Mouse (Mus musculus) stomach, embryonic 14.5 days (tissue): ENCODE data around the gene H2-Q7. TPM values are rescaled to one million over a fixed set of nuclear protein-coding genes. Genes with fewer than 3 reads are reported as not detected.

Experiments used
- ATAC-seq: fragments of 200-750 bp; cut with Nextera tagmentation; 2 replicates; pipeline ENCODE4 v1.8.0; 2017; ENCODE audit warnings: low read depth, moderate TSS enrichment; ENCODE audit not compliant: insufficient number of reproducible peaks, insufficient read depth, low FRiP score
- H3K27ac ChIP-seq: fragments of 300-500 bp; sonication (generic); 2 replicates; pipeline ENCODE4 v1.5.1; 2014; ENCODE audit warnings: mild to moderate bottlenecking, low read length, moderate library complexity, mixed read lengths
- H3K27me3 ChIP-seq: fragments of 300-500 bp; sonication (generic); 2 replicates; pipeline ENCODE4 v1.6.1; 2014; ENCODE audit warnings: low read length, control low read depth, mixed read lengths; ENCODE audit not compliant: control insufficient read depth, insufficient read depth
- H3K36me3 ChIP-seq: fragments of 300-500 bp; sonication (generic); 2 replicates; pipeline ENCODE4 v1.6.1; 2014; ENCODE audit warnings: mild to moderate bottlenecking, control low read depth, low read length, moderate library complexity, mixed read lengths; ENCODE audit not compliant: control insufficient read depth, insufficient read depth
- H3K4me1 ChIP-seq: fragments of 300-500 bp; sonication (generic); 2 replicates; pipeline ENCODE4 v1.6.1; 2014; ENCODE audit warnings: low read length, control low read depth, mixed read lengths; ENCODE audit not compliant: control insufficient read depth, insufficient read depth
- H3K4me2 ChIP-seq: fragments of 300-500 bp; sonication (generic); replicated peaks from 2 replicates; pipeline ENCODE4 v1.6.1; 2014; ENCODE audit warnings: low read depth, low read length, control low read depth
- H3K4me3 ChIP-seq: fragments of 300-500 bp; sonication (generic); 2 replicates; pipeline ENCODE4 v1.5.1; 2014; ENCODE audit warnings: low read depth, low read length, control low read depth
- H3K9ac ChIP-seq: fragments of 300-500 bp; sonication (generic); replicated peaks from 2 replicates; pipeline ENCODE4 v1.6.1; 2014; ENCODE audit warnings: low read depth, mild to moderate bottlenecking, control low read depth, low read length, moderate library complexity, mixed read lengths
- H3K9me3 ChIP-seq: fragments of 300-500 bp; sonication (generic); 2 replicates; pipeline ENCODE4 v1.6.1; 2016; ENCODE audit warnings: low read depth, low read length, control low read depth; ENCODE audit not compliant: control insufficient read depth
- whole genome bisulfite sequencing: fragments of 180-500 bp; shearing (Covaris S2); extraction: QIAGEN DNeasy Blood & Tissue Kit; methylation state at CpG from one replicate; pipeline ENCODE4 v1.1.7; 2014; 5-methylcytosine and 5-hydroxymethylcytosine counted together
- polyA plus RNA-seq: library from polyadenylated mRNA; unstranded; fragments of >200 nt; fragmentation: Nextera tagmentation; extraction: Ambion mirVana; gene quantifications from 2 replicates; pipeline ENCODE4 v1.2.1, GENCODE M21; 2014

The H2-Q7 gene
- polyA plus RNA-seq, 1 experiment from 2014 or later, result 4.6 TPM

DNA sequence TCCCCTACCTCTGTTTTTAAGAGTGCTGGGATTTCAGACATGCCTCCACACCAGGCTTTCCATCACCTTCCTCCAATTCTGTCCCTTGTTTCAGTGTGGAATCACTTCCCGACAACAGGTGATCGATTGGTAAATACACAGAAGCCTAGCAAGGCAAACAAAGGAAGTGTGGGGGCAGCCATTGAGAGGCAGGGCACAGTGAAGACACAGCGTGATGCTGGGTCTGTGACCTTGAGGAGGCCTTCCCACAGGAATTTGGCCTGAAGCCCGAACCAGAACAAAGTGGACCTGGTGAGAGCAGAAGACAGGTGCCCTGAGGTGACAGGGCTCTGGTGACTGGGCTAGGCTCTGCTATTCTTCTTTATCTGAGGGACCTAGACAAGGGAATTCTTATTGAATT, 46.7 kb downstream of the H2-Q7 start:
- H3K27ac ChIP-seq, result no peak overlapping the region
- no peaks in the 10 kb centered on the region for H3K4me1 ChIP-seq
- no peak for ATAC-seq
- no peaks in the 10 kb centered on the region for H3K9me3 ChIP-seq
- no peak overlapping the region for H3K4me3 ChIP-seq
- H3K9ac ChIP-seq, result no peak overlapping the region
- H3K4me2 ChIP-seq, result no peak overlapping the region
- no peaks in the 10 kb centered on the region for H3K27me3 ChIP-seq
- no peaks in the 10 kb centered on the region for H3K36me3 ChIP-seq
- 21% methylated on average over 4 of the region's 4 CpGs for WGBS

GRCm38 (mm10) chr17:35486726-35487125, 47.8 kb downstream of the H2-Q7 start:
- H3K4me1 ChIP-seq, result 0 out of 2 replicates have a peak, but pooled peaks cover 2% of the 10 kb centered on the region
- no peaks in the 10 kb centered on the region for H3K9me3 ChIP-seq
- no peaks in the 10 kb centered on the region for H3K36me3 ChIP-seq
- no peak overlapping the region for H3K4me3 ChIP-seq
- H3K27me3 ChIP-seq, result no peaks in the 10 kb centered on the region
- H3K9ac ChIP-seq, result no peak overlapping the region
- 45% methylated on average over 10 of the region's 10 CpGs for WGBS
- no peak overlapping the region for H3K4me2 ChIP-seq
- H3K27ac ChIP-seq, result no peak overlapping the region
- no peak for ATAC-seq

GRCm38 (mm10) chr17:35488041-35488440, 49.1 kb downstream of the H2-Q7 start:
- H3K4me3 ChIP-seq, result no peak overlapping the region
- H3K27ac ChIP-seq, result no peak overlapping the region
- ATAC-seq, result no peak
- H3K9ac ChIP-seq, result no peak overlapping the region
- H3K4me2 ChIP-seq, result no peak overlapping the region
- H3K36me3 ChIP-seq, result no peaks in the 10 kb centered on the region
- H3K4me1 ChIP-seq, result 0 out of 2 replicates have a peak, but pooled peaks cover 2% of the 10 kb centered on the region
- WGBS, result 90% methylated on average over 2 of the region's 2 CpGs
- H3K9me3 ChIP-seq, result no peaks in the 10 kb centered on the region
- no peaks in the 10 kb centered on the region for H3K27me3 ChIP-seq

GRCm38 (mm10) chr17:35490320-35490719, 51.4 kb downstream of the H2-Q7 start:
- Histone ChIP-seq H3K9me3 (no peaks in the 10 kb centered on the region), H3K4me1 (0 out of 2 replicates have a peak, but pooled peaks cover 2% of the 10 kb centered on the region), H3K9ac (no peak overlapping the region), H3K36me3 (no peaks in the 10 kb centered on the region), H3K4me2 (no peak overlapping the region), H3K27me3 (no peaks in the 10 kb centered on the region), H3K27ac (no peak overlapping the region), H3K4me3 (no peak overlapping the region)
- no peak for ATAC-seq
- WGBS, result 73% methylated on average over 5 of the region's 5 CpGs

Other genes with a start within 250 kb of the H2-Q7 start
- 1.4 and 1.8 TPM in 2 replicates for gene Ltb, start 244.7 kb upstream of the H2-Q7 start, polyA plus RNA-seq
- gene Tnf, start 237.1 kb upstream of the H2-Q7 start, polyA plus RNA-seq, result 0.20 and 0.34 TPM in 2 replicates
- gene Lta, start 233.8 kb upstream of the H2-Q7 start, polyA plus RNA-seq, result 0.42 and 0.59 TPM in 2 replicates
- gene Gm16181, start 218.3 kb upstream of the H2-Q7 start, polyA plus RNA-seq, result not detected in 2 replicates
- 8.1 and 8.5 TPM in 2 replicates for gene Atp6v1g2, start 205.5 kb upstream of the H2-Q7 start, polyA plus RNA-seq
- gene Nfkbil1, start 203.4 kb upstream of the H2-Q7 start, polyA plus RNA-seq, result 3.5 and 3.8 TPM in 2 replicates
- 467 and 480 TPM in 2 replicates for gene Ddx39b, start 197.4 kb upstream of the H2-Q7 start, polyA plus RNA-seq
- gene H2-D1, start 176.4 kb upstream of the H2-Q7 start, polyA plus RNA-seq, result 77.6 and 83.3 TPM in 2 replicates
- gene H2-Q1, start 118.8 kb upstream of the H2-Q7 start, polyA plus RNA-seq, result 0.49 and 0.60 TPM in 2 replicates
- 2.3 and 3.1 TPM in 2 replicates for gene H2-Q2, start 96.9 kb upstream of the H2-Q7 start, polyA plus RNA-seq
- 2.1 and 3.3 TPM in 2 replicates for gene H2-Q4, start 59.5 kb upstream of the H2-Q7 start, polyA plus RNA-seq
- gene H2-Q6, start 14.3 kb upstream of the H2-Q7 start, polyA plus RNA-seq, result 0.30 and 0.76 TPM in 2 replicates
- 0.71 and 1.1 TPM in 2 replicates for gene H2-Q10, start 30.9 kb downstream of the H2-Q7 start, polyA plus RNA-seq
- gene Pou5f1, start 66.9 kb downstream of the H2-Q7 start, polyA plus RNA-seq, result 0.17 TPM in 1 of 2 replicates, not detected in the other
- gene Tcf19, start 77.7 kb downstream of the H2-Q7 start, polyA plus RNA-seq, result 87.4 and 90.1 TPM in 2 replicates
- 16.7 and 19.0 TPM in 2 replicates for gene Cchcr1, start 77.9 kb downstream of the H2-Q7 start, polyA plus RNA-seq
- gene Psors1c2, start 94.0 kb downstream of the H2-Q7 start, polyA plus RNA-seq, result 0.81 and 1.1 TPM in 2 replicates
- 0.17 TPM in 1 of 2 replicates, not detected in the other for gene Cdsn, start 113.0 kb downstream of the H2-Q7 start, polyA plus RNA-seq
- gene 2300002M23Rik, start 128.3 kb downstream of the H2-Q7 start, polyA plus RNA-seq, result 0.66 TPM in 1 of 2 replicates, not detected in the other
- gene Sfta2, start 162.4 kb downstream of the H2-Q7 start, polyA plus RNA-seq, result 20.2 and 25.2 TPM in 2 replicates
- gene Gm9573, start 187.5 kb downstream of the H2-Q7 start, polyA plus RNA-seq, result not detected in 2 replicates
- gene Mucl3, start 204.5 kb downstream of the H2-Q7 start, polyA plus RNA-seq, result 13.2 and 13.4 TPM in 2 replicates
- 14.0 and 18.7 TPM in 2 replicates for gene Vars2, start 228.4 kb downstream of the H2-Q7 start, polyA plus RNA-seq
- 40.1 and 42.7 TPM in 2 replicates for gene Gtf2h4, start 234.6 kb downstream of the H2-Q7 start, polyA plus RNA-seq